Mouse (Mus musculus): ENCODE results near the gene Ndufc2. TPM values are rescaled to one million over a fixed set of nuclear protein-coding genes. Genes with fewer than 3 reads are reported as not detected.
A peak's percentile ranks its signal among the peaks of the same experiment; 100 is the strongest.

Gene Ndufc2
- 291 and 303 TPM in 2 replicates for polyA plus RNA-seq (2015; fragmentation: Nextera tagmentation; extraction: Ambion mirVana)

- ATAC-seq (ENCODE audit: insufficient number of reproducible peaks, low FRiP score, low TSS enrichment, low read depth), result peak; percentile 78
- peak within 1 kb of the TSS; percentile 82 for H3K27ac ChIP-seq
- peaks cover 10% of the 10 kb centered on the region; the same call in 1 of the 2 replicates for H3K4me1 ChIP-seq
- no peaks in the 10 kb centered on the region for H3K27me3 ChIP-seq
- peak within 1 kb of the TSS; percentile 56 for H3K4me2 ChIP-seq
- WGBS, result under 1% methylated on average over 54 of the region's 54 CpGs
- H3K9ac ChIP-seq, result peak within 1 kb of the TSS; percentile 79
- peak within 1 kb of the TSS; percentile 61 for H3K4me3 ChIP-seq
- peaks cover 2% of the 10 kb centered on the region; the same call in 1 of the 2 replicates for H3K36me3 ChIP-seq
- H3K9me3 ChIP-seq, result no peaks in the 10 kb centered on the region
Measured at GRCm38 (mm10) chr7:97399960-97400715, at the start of gene Ndufc2. Gene Ndufc2 (plus strand): TSS chr7:97400003.

GRCm38 (mm10) chr7:97350891-97351290 is 48.9 kb upstream of the Ndufc2 start:
- ATAC-seq (ENCODE audit: insufficient number of reproducible peaks, low FRiP score, low TSS enrichment, low read depth), result no peak; the same call in 1 of the 2 replicates
- Histone ChIP-seq H3K27me3 (no peaks in the 10 kb centered on the region), H3K4me1 (no peaks in the 10 kb centered on the region; the same call in 1 of the 2 replicates), H3K4me3 (no peak overlapping the region), H3K27ac (no peak overlapping the region), H3K4me2 (no peak overlapping the region), H3K36me3 (peaks cover 16% of the 10 kb centered on the region; the same call in 1 of the 2 replicates), H3K9me3 (no peaks in the 10 kb centered on the region), H3K9ac (no peak overlapping the region)
- 83% methylated on average over 5 of the region's 5 CpGs for WGBS

- ATAC-seq (ENCODE audit: insufficient number of reproducible peaks, low FRiP score, low TSS enrichment, low read depth), result no peak
- H3K4me2 ChIP-seq, result no peak overlapping the region
- WGBS, result 79% methylated on average over 11 of the region's 11 CpGs
Measured at GRCm38 (mm10) chr7:97351792-97352513, 47.9 kb upstream of the Ndufc2 start.

GRCm38 (mm10) chr7:97353356-97353755 is 46.4 kb upstream of the Ndufc2 start:
- peaks cover 6% of the 10 kb centered on the region; the same call in 1 of the 2 replicates for H3K36me3 ChIP-seq
- 91% methylated on average over 6 of the region's 6 CpGs for WGBS
- H3K27me3 ChIP-seq, result no peaks in the 10 kb centered on the region
- H3K4me3 ChIP-seq, result no peak overlapping the region
- ATAC-seq (ENCODE audit: insufficient number of reproducible peaks, low FRiP score, low TSS enrichment, low read depth), result no peak
- H3K4me1 ChIP-seq, result no peaks in the 10 kb centered on the region
- H3K9ac ChIP-seq, result no peak overlapping the region
- H3K4me2 ChIP-seq, result no peak overlapping the region
- no peaks in the 10 kb centered on the region for H3K9me3 ChIP-seq
- no peak overlapping the region for H3K27ac ChIP-seq

More at GRCm38 (mm10) chr7:97351792-97352513, 47.9 kb upstream of the Ndufc2 start:
- H3K9me3 ChIP-seq, result no peaks in the 10 kb centered on the region
- H3K27me3 ChIP-seq, result no peaks in the 10 kb centered on the region
- H3K9ac ChIP-seq, result no peak overlapping the region
- H3K36me3 ChIP-seq, result peaks cover 16% of the 10 kb centered on the region; the same call in 1 of the 2 replicates
- no peaks in the 10 kb centered on the region for H3K4me1 ChIP-seq
- no peak overlapping the region for H3K27ac ChIP-seq
- no peak overlapping the region for H3K4me3 ChIP-seq

- H3K27ac ChIP-seq, result no peak overlapping the region
- WGBS, result 45% methylated on average over 13 of the region's 13 CpGs
- no peak overlapping the region for H3K4me3 ChIP-seq
- H3K9ac ChIP-seq, result no peak overlapping the region
- H3K27me3 ChIP-seq, result no peaks in the 10 kb centered on the region
- no peak for ATAC-seq (ENCODE audit: insufficient number of reproducible peaks, low FRiP score, low TSS enrichment, low read depth)
- no peaks in the 10 kb centered on the region for H3K36me3 ChIP-seq
- H3K9me3 ChIP-seq, result no peaks in the 10 kb centered on the region
- H3K4me1 ChIP-seq, result no peaks in the 10 kb centered on the region
- no peak overlapping the region for H3K4me2 ChIP-seq
Measured at GRCm38 (mm10) chr7:97355068-97355841, 44.5 kb upstream of the Ndufc2 start.

GRCm38 (mm10) chr7:97356253-97356652 is 43.5 kb upstream of the Ndufc2 start:
- Histone ChIP-seq H3K4me2 (no peak overlapping the region), H3K9ac (no peak overlapping the region), H3K4me3 (no peak overlapping the region), H3K27ac (no peak overlapping the region), H3K27me3 (no peaks in the 10 kb centered on the region), H3K9me3 (no peaks in the 10 kb centered on the region), H3K36me3 (no peaks in the 10 kb centered on the region), H3K4me1 (no peaks in the 10 kb centered on the region)
- 74% methylated on average over 5 of the region's 5 CpGs for WGBS
- ATAC-seq (ENCODE audit: insufficient number of reproducible peaks, low FRiP score, low TSS enrichment, low read depth), result no peak

GRCm38 (mm10) chr7:97356875-97357276 is 42.9 kb upstream of the Ndufc2 start:
- H3K27me3 ChIP-seq, result no peaks in the 10 kb centered on the region
- H3K4me1 ChIP-seq, result no peaks in the 10 kb centered on the region
- no peak overlapping the region for H3K9ac ChIP-seq
- H3K36me3 ChIP-seq, result no peaks in the 10 kb centered on the region
- no peaks in the 10 kb centered on the region for H3K9me3 ChIP-seq
- H3K27ac ChIP-seq, result no peak overlapping the region
- no peak for ATAC-seq (ENCODE audit: insufficient number of reproducible peaks, low FRiP score, low TSS enrichment, low read depth)
- no peak overlapping the region for H3K4me3 ChIP-seq
- WGBS, result 80% methylated on average over 5 of the region's 5 CpGs
- H3K4me2 ChIP-seq, result no peak overlapping the region

GRCm38 (mm10) chr7:97357840-97358239 is 42.0 kb upstream of the Ndufc2 start:
- Histone ChIP-seq H3K4me3 (no peak overlapping the region), H3K27me3 (no peaks in the 10 kb centered on the region), H3K4me2 (no peak overlapping the region), H3K9me3 (no peaks in the 10 kb centered on the region), H3K36me3 (no peaks in the 10 kb centered on the region), H3K9ac (no peak overlapping the region), H3K27ac (no peak overlapping the region), H3K4me1 (no peaks in the 10 kb centered on the region)
- ATAC-seq (ENCODE audit: insufficient number of reproducible peaks, low FRiP score, low TSS enrichment, low read depth), result no peak
- 53% methylated on average over 3 of the region's 3 CpGs for WGBS

- Histone ChIP-seq H3K4me2 (no peak overlapping the region), H3K27me3 (no peaks in the 10 kb centered on the region), H3K9ac (no peak overlapping the region), H3K27ac (no peak overlapping the region), H3K36me3 (no peaks in the 10 kb centered on the region), H3K4me3 (no peak overlapping the region), H3K9me3 (no peaks in the 10 kb centered on the region), H3K4me1 (no peaks in the 10 kb centered on the region)
- 80% methylated on average over 4 of the region's 4 CpGs for WGBS
- no peak for ATAC-seq (ENCODE audit: insufficient number of reproducible peaks, low FRiP score, low TSS enrichment, low read depth)
Measured at GRCm38 (mm10) chr7:97358347-97358746, 41.5 kb upstream of the Ndufc2 start.

GRCm38 (mm10) chr7:97360166-97360565 is 39.6 kb upstream of the Ndufc2 start:
- H3K4me2 ChIP-seq, result no peak overlapping the region
- ATAC-seq (ENCODE audit: insufficient number of reproducible peaks, low FRiP score, low TSS enrichment, low read depth), result no peak
- 76% methylated on average over 5 of the region's 5 CpGs for WGBS

GRCm38 (mm10) chr7:97360955-97361354 is 38.8 kb upstream of the Ndufc2 start:
- 54% methylated on average over 3 of the region's 3 CpGs for whole genome bisulfite sequencing
- H3K9ac ChIP-seq, result no peak overlapping the region
- H3K27ac ChIP-seq, result no peak overlapping the region
- no peak overlapping the region for H3K4me3 ChIP-seq
- H3K4me2 ChIP-seq, result no peak overlapping the region
- H3K36me3 ChIP-seq, result no peaks in the 10 kb centered on the region
- H3K9me3 ChIP-seq, result no peaks in the 10 kb centered on the region
- no peaks in the 10 kb centered on the region for H3K27me3 ChIP-seq
- no peaks in the 10 kb centered on the region for H3K4me1 ChIP-seq
- no peak for ATAC-seq (ENCODE audit: insufficient number of reproducible peaks, low FRiP score, low TSS enrichment, low read depth)

More at GRCm38 (mm10) chr7:97360166-97360565, 39.6 kb upstream of the Ndufc2 start:
- H3K36me3 ChIP-seq, result no peaks in the 10 kb centered on the region
- H3K27me3 ChIP-seq, result no peaks in the 10 kb centered on the region
- no peaks in the 10 kb centered on the region for H3K9me3 ChIP-seq
- no peaks in the 10 kb centered on the region for H3K4me1 ChIP-seq
- H3K9ac ChIP-seq, result no peak overlapping the region
- H3K27ac ChIP-seq, result no peak overlapping the region
- no peak overlapping the region for H3K4me3 ChIP-seq

Measured in limb, embryonic 15.5 days (tissue).